9 mouse cellular contexts compared by ENCODE assay signal in genomic region chr4:150404583-150404982, GRCm38 (mm10).
A peak's percentile ranks its signal among the peaks of the same experiment; 100 is the strongest.
DNase-seq lines count a peak whose midpoint lies in the region; ATAC-seq and TF ChIP-seq lines count a peak whose summit lies in the region.
"Had no signal": no experiment of that assay in that cellular context is flagged by ENCODE, and none has a peak within 500 bp of the region (broad histone marks: within the 10 kb centered on the region; RNA-seq: fewer than 3 reads in every experiment).

No protein-coding gene starts in this region.

- no peak for ATAC-seq in kidney, embryonic 15.5 days (replicated peaks; ENCODE audit: low FRiP score)
- no peak for ATAC-seq in kidney, embryonic 16.5 days (ENCODE audit: low FRiP score, low TSS enrichment)
- peak; percentile 48; the same call in 1 of the 2 replicates for ATAC-seq in forebrain, embryonic 14.5 days
- ATAC-seq in lung, postnatal 0 days = peak; percentile 35
- ATAC-seq in erythroid progenitor cell, adult 5-6 weeks (replicated peaks; ENCODE audit: low FRiP score, poor library complexity, severe bottlenecking) = no peak

- 44% methylated on average over 6 of the region's 6 CpGs for WGBS in kidney, embryonic 15.5 days
- WGBS in kidney, embryonic 16.5 days = 39% methylated on average over 6 of the region's 6 CpGs
- WGBS in forebrain, embryonic 14.5 days = 37% methylated on average over 6 of the region's 6 CpGs
- WGBS in lung, postnatal 0 days = 30% methylated on average over 6 of the region's 6 CpGs

- TF ChIP-seq POLR2A in brain, embryonic 14.5 days (IDR thresholded peaks at IDR 0.05; ENCODE audit: borderline replicate concordance, extremely low read depth, insufficient read depth, insufficient read length, poor library complexity, severe bottlenecking) = no peak

- H3K27me3 ChIP-seq in kidney, embryonic 15.5 days = no peaks in the 10 kb centered on the region
- H3K27me3 ChIP-seq in kidney, embryonic 16.5 days (ENCODE audit: insufficient read depth, low read length) = no peaks in the 10 kb centered on the region
- no peaks in the 10 kb centered on the region for H3K27me3 ChIP-seq in forebrain, embryonic 14.5 days (replicated peaks; ENCODE audit: control insufficient read depth, insufficient read depth, low read length)
- H3K27me3 ChIP-seq in lung, postnatal 0 days (replicated peaks; ENCODE audit: insufficient read depth, low read length) = no peaks in the 10 kb centered on the region
- H3K27me3 ChIP-seq: limb, embryonic 13.5 days had no signal

- peaks cover 31% of the 10 kb centered on the region for H3K36me3 ChIP-seq in kidney, embryonic 15.5 days
- peaks cover 3% of the 10 kb centered on the region; the same call in 1 of the 2 replicates for H3K36me3 ChIP-seq in kidney, embryonic 16.5 days (ENCODE audit: insufficient read depth, low read length)
- peaks cover 14% of the 10 kb centered on the region for H3K36me3 ChIP-seq in forebrain, embryonic 14.5 days (ENCODE audit: control insufficient read depth, insufficient read depth, low read length)
- H3K36me3 ChIP-seq in lung, postnatal 0 days (ENCODE audit: insufficient read depth, low read length) = no peaks in the 10 kb centered on the region

- peak; percentile 74 for TF ChIP-seq EP300 in lung, postnatal 0 days (IDR thresholded peaks at IDR 0.05)

- H3K9me3 ChIP-seq in kidney, embryonic 15.5 days (replicated peaks) = no peaks in the 10 kb centered on the region
- no peaks in the 10 kb centered on the region for H3K9me3 ChIP-seq in kidney, embryonic 16.5 days (ENCODE audit: low read length)
- H3K9me3 ChIP-seq in forebrain, embryonic 14.5 days (replicated peaks; ENCODE audit: control insufficient read depth, low read length) = no peaks in the 10 kb centered on the region
- H3K9me3 ChIP-seq in lung, postnatal 0 days (ENCODE audit: low read length) = no peaks in the 10 kb centered on the region
- H3K9me3 ChIP-seq: limb, embryonic 13.5 days had no signal

- H3K9ac ChIP-seq in kidney, embryonic 15.5 days = no peak overlapping the region
- no peak overlapping the region for H3K9ac ChIP-seq in kidney, embryonic 16.5 days (replicated peaks; ENCODE audit: low read length)
- H3K9ac ChIP-seq in forebrain, embryonic 14.5 days (ENCODE audit: low read length) = no peak overlapping the region
- no peak overlapping the region for H3K9ac ChIP-seq in lung, postnatal 0 days (replicated peaks; ENCODE audit: low read depth)
- H3K9ac ChIP-seq: limb, embryonic 13.5 days had no signal

- no peak overlapping the region for H3K4me3 ChIP-seq in kidney, embryonic 15.5 days (replicated peaks)
- H3K4me3 ChIP-seq in kidney, embryonic 16.5 days (ENCODE audit: low read length) = no peak overlapping the region
- no peak overlapping the region for H3K4me3 ChIP-seq in forebrain, embryonic 14.5 days (ENCODE audit: low read depth, low read length)
- no peak overlapping the region for H3K4me3 ChIP-seq in lung, postnatal 0 days (ENCODE audit: low read depth, low read length)
- H3K4me3 ChIP-seq: limb, embryonic 13.5 days had no signal

- peaks cover 61% of the 10 kb centered on the region for H3K4me1 ChIP-seq in kidney, embryonic 15.5 days
- peaks cover 57% of the 10 kb centered on the region for H3K4me1 ChIP-seq in kidney, embryonic 16.5 days (ENCODE audit: insufficient read depth, low read length)
- peaks cover 30% of the 10 kb centered on the region for H3K4me1 ChIP-seq in forebrain, embryonic 14.5 days (ENCODE audit: control insufficient read depth, insufficient read depth, low read length)
- peaks cover 37% of the 10 kb centered on the region; the same call in 1 of the 2 replicates for H3K4me1 ChIP-seq in lung, postnatal 0 days (ENCODE audit: insufficient read depth, low read depth, low read length)

- 0 out of 2 replicates have a peak overlapping the region, but pooled peaks have one; percentile 58 for H3K27ac ChIP-seq in kidney, embryonic 15.5 days
- no peak overlapping the region for H3K27ac ChIP-seq in kidney, embryonic 16.5 days (ENCODE audit: low read length)
- H3K27ac ChIP-seq in forebrain, embryonic 14.5 days (ENCODE audit: low read depth, low read length) = peak overlapping the region; percentile 35; the same call in 1 of the 2 replicates
- H3K27ac ChIP-seq in lung, postnatal 0 days (ENCODE audit: low read length) = no peak overlapping the region
- H3K27ac ChIP-seq: limb, embryonic 13.5 days had no signal

- no peak for TF ChIP-seq CTCF in brain, embryonic 14.5 days (IDR thresholded peaks at IDR 0.05; ENCODE audit: borderline replicate concordance, extremely low read depth, insufficient read depth, insufficient read length)
- no peak for TF ChIP-seq CTCF in lung, postnatal 0 days (IDR thresholded peaks at IDR 0.05)

- H3K4me2 ChIP-seq in kidney, embryonic 15.5 days = no peak overlapping the region
- no peak overlapping the region for H3K4me2 ChIP-seq in kidney, embryonic 16.5 days (replicated peaks; ENCODE audit: low read depth, low read length)
- no peak overlapping the region for H3K4me2 ChIP-seq in forebrain, embryonic 14.5 days (ENCODE audit: low read length)
- H3K4me2 ChIP-seq in lung, postnatal 0 days (replicated peaks; ENCODE audit: low read depth, low read length) = no peak overlapping the region
- H3K4me2 ChIP-seq: limb, embryonic 13.5 days had no signal

- DNase-seq in brain, embryonic 14.5 days (ENCODE audit: low read depth) = peak; percentile 66
- DNase-seq in forebrain, embryonic 14.5 days (ENCODE audit: low spot score) = peak; percentile 58
- DNase-seq in lung, postnatal 0 days (ENCODE audit: low spot score) = peak; percentile 59
- DNase-seq in right cerebral cortex, postnatal 14 days = no peak
- DNase-seq in frontal cortex, postnatal 25 days (ENCODE audit: low spot score in 2 of 2) = no peak

Comparison
In these comparisons a context has a peak if more than half of its experiments do, and no peak if none do; other contexts are left out.
1. H3K27ac ChIP-seq: peak in kidney, embryonic 15.5 days (single experiment) and forebrain, embryonic 14.5 days (single experiment); none in kidney, embryonic 16.5 days (single experiment) and lung, postnatal 0 days (single experiment).
2. ATAC-seq: peak in forebrain, embryonic 14.5 days (single experiment) and lung, postnatal 0 days (single experiment); none in kidney, embryonic 15.5 days (single experiment), kidney, embryonic 16.5 days (single experiment) and erythroid progenitor cell, adult 5-6 weeks (single experiment).
3. DNase-seq: peak in brain, embryonic 14.5 days (single experiment), forebrain, embryonic 14.5 days (single experiment) and lung, postnatal 0 days (single experiment); none in right cerebral cortex, postnatal 14 days (single experiment) and frontal cortex, postnatal 25 days (0 of 2).